Mouse (Mus musculus) lung, adult 2 months (tissue): ENCODE data around the gene Usp35.

Source experiments
- CTCF ChIP-seq: fragments of 200-500 bp; IDR thresholded peaks from 2 replicates; pipeline ENCODE4 v1.5.1; 2011; ENCODE audit warnings: mild to moderate bottlenecking, low read length, control low read depth; ENCODE audit not compliant: insufficient read depth
- POLR2A ChIP-seq: fragments of 200-500 bp; IDR thresholded peaks from 2 replicates; pipeline ENCODE4 v1.6.1; 2011; ENCODE audit warnings: low read depth, mild to moderate bottlenecking, control low read depth, low read length, borderline replicate concordance; ENCODE audit errors: extremely low read depth

- no peak for TF ChIP-seq CTCF
- TF ChIP-seq POLR2A: no peak
Observed at GRCm38 (mm10) chr7:97336678-97337077, 4.9 kb upstream of the Usp35 start.
